Mouse (Mus musculus): ENCODE measurements at regions not wholly inside any gene's neighbourhood (a gene's known extent, or its start where the extent isn't known, plus 50 kb on each side); places are given as distances from the start of the nearest gene placed in this dataset.
A peak's percentile ranks its signal among the peaks of the same experiment; 100 is the strongest.

GRCm38 (mm10) chr15:42304097-42304496 lies 2169.9 kb downstream of the 9330182O14Rik start:
- DNase-seq (ENCODE audit: low read depth, low spot score), result no peak

GRCm38 (mm10) chr15:42309586-42309985 lies 2175.4 kb downstream of the 9330182O14Rik start:
- DNase-seq (ENCODE audit: low read depth, low spot score), result no peak

- DNase-seq (ENCODE audit: low read depth, low spot score), result peak; percentile 17
Measured at GRCm38 (mm10) chr15:42311166-42311565, 2177.0 kb downstream of the 9330182O14Rik start.

GRCm38 (mm10) chr15:42320349-42320748 lies 2186.2 kb downstream of the 9330182O14Rik start:
- no peak for DNase-seq (ENCODE audit: low read depth, low spot score)

GRCm38 (mm10) chr15:42322940-42323339 lies 2188.8 kb downstream of the 9330182O14Rik start:
- DNase-seq (ENCODE audit: low read depth, low spot score), result no peak

- no peak for DNase-seq (ENCODE audit: low read depth, low spot score)
Measured at GRCm38 (mm10) chr15:42325221-42325620, 2191.1 kb downstream of the 9330182O14Rik start.

GRCm38 (mm10) chr15:42328535-42328934 lies 2194.4 kb downstream of the 9330182O14Rik start:
- no peak for DNase-seq (ENCODE audit: low read depth, low spot score)

- DNase-seq (ENCODE audit: low read depth, low spot score), result no peak
Measured at GRCm38 (mm10) chr15:42329742-42330141, 2195.6 kb downstream of the 9330182O14Rik start.

GRCm38 (mm10) chr15:42333642-42334041 lies 2199.5 kb downstream of the 9330182O14Rik start:
- no peak for DNase-seq (ENCODE audit: low read depth, low spot score)

- no peak for DNase-seq (ENCODE audit: low read depth, low spot score)
Measured at GRCm38 (mm10) chr15:42346131-42346530, 2212.0 kb downstream of the 9330182O14Rik start.

GRCm38 (mm10) chr15:42361871-42362270 lies 2227.7 kb downstream of the 9330182O14Rik start:
- DNase-seq (ENCODE audit: low read depth, low spot score), result no peak

GRCm38 (mm10) chr15:42364979-42365378 lies 2230.8 kb downstream of the 9330182O14Rik start:
- DNase-seq (ENCODE audit: low read depth, low spot score), result no peak

- peak; percentile 45 for DNase-seq (ENCODE audit: low read depth, low spot score)
Measured at GRCm38 (mm10) chr15:42366796-42367195, 2232.6 kb downstream of the 9330182O14Rik start.

GRCm38 (mm10) chr15:42369603-42370002 lies 2235.4 kb downstream of the 9330182O14Rik start:
- no peak for DNase-seq (ENCODE audit: low read depth, low spot score)

GRCm38 (mm10) chr15:42370044-42370443 lies 2235.9 kb downstream of the 9330182O14Rik start:
- DNase-seq (ENCODE audit: low read depth, low spot score), result no peak

GRCm38 (mm10) chr15:42372704-42373286 lies 2238.6 kb downstream of the 9330182O14Rik start:
- DNase-seq (ENCODE audit: low read depth, low spot score), result peak; percentile 74
